Mouse (Mus musculus) megakaryocyte, embryonic 14.5 days (primary cell): ENCODE results near the gene Prox1.

ENCODE experiments used
- FLI1 ChIP-seq: IDR thresholded peaks from 2 replicates; pipeline ENCODE4 v1.6.1; 2012; ENCODE audit warnings: low read length, inconsistent platforms, mixed read lengths
- GATA1 ChIP-seq: IDR thresholded peaks from 3 replicates; pipeline ENCODE4 v1.6.1; 2012; ENCODE audit warnings: mixed read lengths, low read length, inconsistent platforms, borderline replicate concordance

DNA sequence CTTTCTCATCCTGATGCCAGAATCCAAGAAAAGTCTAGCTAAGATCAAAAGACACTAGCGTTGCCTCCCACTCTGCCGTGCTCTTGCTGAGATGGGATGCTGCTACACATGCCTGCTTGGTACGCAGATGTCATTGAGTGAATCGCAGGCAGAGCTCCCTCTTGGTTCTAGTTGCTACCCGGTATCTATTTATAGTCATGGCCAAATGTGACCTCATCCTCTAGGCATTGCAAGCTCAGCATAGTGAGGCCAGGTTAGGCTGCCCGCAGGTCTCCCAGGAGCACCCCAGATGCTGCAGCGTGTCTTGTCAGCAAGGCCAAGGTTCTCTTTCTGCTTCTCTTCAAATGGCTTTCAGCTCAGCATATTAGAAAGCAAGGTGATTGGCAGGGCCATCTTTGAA is 84.8 kb downstream of the Prox1 start:
- TF ChIP-seq GATA1, result no peak
- no peak for TF ChIP-seq FLI1
